Mouse (Mus musculus) liver, embryonic 13.5 days (tissue): Measurements from ENCODE around the gene S100a10. TPM values are rescaled to one million over a fixed set of nuclear protein-coding genes. Genes with fewer than 3 reads are reported as not detected.
"Not testable (repeated sequence)": the region's sequence is repeated elsewhere in the genome, so short reads cannot be mapped to it uniquely, and the experiment has no call there.

Experiments
- ATAC-seq: fragments of 200-750 bp; cut with Nextera tagmentation; 2 replicates; pipeline ENCODE4 v1.8.0; 2017; ENCODE audit warnings: low read depth, mild to moderate bottlenecking, moderate number of reproducible peaks, moderate library complexity
- DNase-seq: peaks from one replicate; pipeline ENCODE4 v3.0.0; 2022
- H3K27ac ChIP-seq: fragments of 300-500 bp; sonication (generic); 2 replicates; pipeline ENCODE4 v1.5.1; 2015; ENCODE audit warnings: moderate library complexity, mild to moderate bottlenecking, inconsistent platforms
- H3K27me3 ChIP-seq: fragments of 300-500 bp; sonication (generic); 2 replicates; pipeline ENCODE4 v1.6.1; 2015; ENCODE audit warnings: mild to moderate bottlenecking, inconsistent platforms
- H3K36me3 ChIP-seq: fragments of 300-500 bp; sonication (generic); 2 replicates; pipeline ENCODE4 v1.6.1; 2015; ENCODE audit warnings: mild to moderate bottlenecking, inconsistent platforms
- H3K4me1 ChIP-seq: fragments of 300-500 bp; sonication (generic); replicated peaks from 2 replicates; pipeline ENCODE4 v1.6.1; 2015; ENCODE audit warnings: inconsistent platforms
- H3K4me2 ChIP-seq: fragments of 300-500 bp; sonication (generic); 2 replicates; pipeline ENCODE4 v1.6.1; 2015; ENCODE audit warnings: inconsistent platforms, mild to moderate bottlenecking, moderate library complexity
- H3K4me3 ChIP-seq: fragments of 300-500 bp; sonication (generic); replicated peaks from 2 replicates; pipeline ENCODE4 v1.5.1; 2015; ENCODE audit warnings: mild to moderate bottlenecking, inconsistent platforms
- H3K9ac ChIP-seq: fragments of 300-500 bp; sonication (generic); 2 replicates; pipeline ENCODE4 v1.6.1; 2015; ENCODE audit warnings: mild to moderate bottlenecking, inconsistent platforms
- H3K9me3 ChIP-seq: fragments of 300-500 bp; sonication (generic); replicated peaks from 2 replicates; pipeline ENCODE4 v1.6.1; 2016; ENCODE audit warnings: inconsistent platforms
- WGBS: fragments of 180-500 bp; shearing (Covaris S2); methylation state at CpG from one replicate; pipeline ENCODE4 v1.1.7; 2015; ENCODE audit not compliant: insufficient replicate concordance; 5-methylcytosine and 5-hydroxymethylcytosine counted together
- polyA plus RNA-seq: library from polyadenylated mRNA; unstranded; fragments of >200 nt; fragmentation: Nextera tagmentation; extraction: Ambion mirVana; gene quantifications from 2 replicates; pipeline ENCODE4 v1.2.1, GENCODE M21; 2015

The S100a10 gene
- polyA plus RNA-seq, 1 experiment from 2014 or later: 69.5 TPM

- ATAC-seq (peak; percentile 88), DNase-seq (no peak)
- no peaks in the 10 kb centered on the region for H3K36me3 ChIP-seq
- peak within 1 kb of the TSS; percentile 27 for H3K27ac ChIP-seq
- peak within 1 kb of the TSS; percentile 60 for H3K4me3 ChIP-seq
- under 1% methylated on average over 38 of the region's 38 CpGs for WGBS
- H3K9me3 ChIP-seq: no peaks in the 10 kb centered on the region
- peak within 1 kb of the TSS; percentile 65 for H3K9ac ChIP-seq
- no peaks in the 10 kb centered on the region for H3K27me3 ChIP-seq
- peak within 1 kb of the TSS; percentile 72 for H3K4me2 ChIP-seq
- peaks cover 10% of the 10 kb centered on the region for H3K4me1 ChIP-seq
Measured at GRCm38 (mm10) chr3:93520330-93521193, 34.3 kb upstream of the S100a10 start, which contains the start of gene S100a11. Gene S100a11 (plus strand): TSS chr3:93520488.

DNA sequence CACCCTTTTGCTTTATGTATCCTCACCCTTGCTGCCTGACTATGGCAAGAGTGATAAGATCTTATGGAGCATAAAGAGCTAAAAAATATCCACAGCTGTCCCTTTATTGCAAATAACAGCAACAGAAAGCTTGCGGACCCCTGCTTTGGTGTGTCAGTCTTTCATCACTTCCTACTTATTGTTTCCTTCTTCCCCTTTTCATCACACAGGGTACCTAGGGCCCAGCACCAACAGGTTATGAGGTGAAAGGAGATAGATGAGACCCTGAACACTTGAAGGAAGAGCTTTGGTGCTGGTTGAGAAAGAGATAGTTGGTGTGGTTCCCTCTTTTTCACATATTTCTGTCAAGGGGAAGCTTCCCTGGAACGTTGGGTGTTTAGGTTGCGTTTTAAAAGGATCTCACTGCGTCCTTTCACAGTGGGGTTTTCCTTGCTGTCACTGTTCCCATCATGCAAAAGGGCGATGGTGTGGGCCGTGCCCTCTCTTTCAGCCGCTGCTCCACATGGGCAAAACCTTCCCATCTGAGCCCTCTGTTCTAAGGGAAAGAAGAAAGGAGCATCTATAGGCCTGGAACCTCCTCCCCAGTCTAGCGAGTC is 33.3 kb upstream of the S100a10 start:
- peaks cover 10% of the 10 kb centered on the region for H3K4me1 ChIP-seq
- H3K9me3 ChIP-seq: no peaks in the 10 kb centered on the region
- DNase-seq (no peak), ATAC-seq (no peak)
- peak overlapping the region; percentile 72 for H3K4me2 ChIP-seq
- no peak overlapping the region for H3K9ac ChIP-seq
- 71% methylated on average over 8 of the region's 8 CpGs for WGBS
- no peaks in the 10 kb centered on the region for H3K27me3 ChIP-seq
- peak overlapping the region; percentile 60 for H3K4me3 ChIP-seq
- 0 out of 2 replicates have a peak, but pooled peaks cover 3% of the 10 kb centered on the region for H3K36me3 ChIP-seq
- no peak overlapping the region for H3K27ac ChIP-seq

GRCm38 (mm10) chr3:93522611-93523010 is 32.3 kb upstream of the S100a10 start:
- Histone ChIP-seq H3K4me2 (no peak overlapping the region), H3K36me3 (0 out of 2 replicates have a peak, but pooled peaks cover 4% of the 10 kb centered on the region), H3K4me3 (no peak overlapping the region), H3K9me3 (no peaks in the 10 kb centered on the region), H3K4me1 (peaks cover 10% of the 10 kb centered on the region), H3K27me3 (no peaks in the 10 kb centered on the region), H3K27ac (no peak overlapping the region), H3K9ac (no peak overlapping the region)
- 30% methylated on average over 7 of the region's 7 CpGs for WGBS
- ATAC-seq: no peak
- no peak for DNase-seq

- Histone ChIP-seq H3K27ac (no peak overlapping the region), H3K27me3 (no peaks in the 10 kb centered on the region), H3K4me3 (no peak overlapping the region), H3K9me3 (no peaks in the 10 kb centered on the region), H3K9ac (no peak overlapping the region), H3K36me3 (0 out of 2 replicates have a peak, but pooled peaks cover 4% of the 10 kb centered on the region), H3K4me2 (no peak overlapping the region), H3K4me1 (no peaks in the 10 kb centered on the region)
- no peak for ATAC-seq
- DNase-seq: no peak
- WGBS: 68% methylated on average over 3 of the region's 3 CpGs
Measured at GRCm38 (mm10) chr3:93527300-93527699, 27.6 kb upstream of the S100a10 start.

- Histone ChIP-seq H3K27me3 (no peaks in the 10 kb centered on the region), H3K27ac (no peak overlapping the region), H3K4me1 (no peaks in the 10 kb centered on the region), H3K4me2 (no peak overlapping the region), H3K4me3 (no peak overlapping the region), H3K9me3 (no peaks in the 10 kb centered on the region), H3K9ac (no peak overlapping the region), H3K36me3 (0 out of 2 replicates have a peak, but pooled peaks cover 4% of the 10 kb centered on the region)
- ATAC-seq (no peak), DNase-seq (no peak)
- 42% methylated on average over 5 of the region's 5 CpGs for WGBS
Measured at GRCm38 (mm10) chr3:93528807-93529206, 26.1 kb upstream of the S100a10 start.

GRCm38 (mm10) chr3:93537068-93537576 is 17.8 kb upstream of the S100a10 start:
- Histone ChIP-seq H3K36me3 (no peaks in the 10 kb centered on the region), H3K27me3 (no peaks in the 10 kb centered on the region), H3K4me1 (no peaks in the 10 kb centered on the region), H3K9ac (no peak overlapping the region), H3K9me3 (no peaks in the 10 kb centered on the region), H3K4me2 (no peak overlapping the region), H3K27ac (no peak overlapping the region), H3K4me3 (no peak overlapping the region)
- 43% methylated on average over 2 of the region's 2 CpGs for WGBS
- ATAC-seq (0 out of 2 replicates have a peak, but pooled peaks have one; percentile 20), DNase-seq (no peak)

GRCm38 (mm10) chr3:93538486-93538885 is 16.4 kb upstream of the S100a10 start:
- no peak overlapping the region for H3K9ac ChIP-seq
- 72% methylated on average over 2 of the region's 2 CpGs for WGBS

GRCm38 (mm10) chr3:93541501-93541900 is 13.4 kb upstream of the S100a10 start:
- Histone ChIP-seq H3K9me3 (no peaks in the 10 kb centered on the region), H3K9ac (no peak overlapping the region), H3K36me3 (no peaks in the 10 kb centered on the region), H3K27ac (no peak overlapping the region), H3K4me1 (no peaks in the 10 kb centered on the region), H3K4me3 (no peak overlapping the region), H3K4me2 (no peak overlapping the region), H3K27me3 (no peaks in the 10 kb centered on the region)
- no peak for ATAC-seq
- DNase-seq: no peak
- WGBS: 44% methylated on average over 2 of the region's 2 CpGs

More at GRCm38 (mm10) chr3:93538486-93538885, 16.4 kb upstream of the S100a10 start:
- H3K4me3 ChIP-seq: no peak overlapping the region
- H3K27ac ChIP-seq: no peak overlapping the region
- no peaks in the 10 kb centered on the region for H3K4me1 ChIP-seq
- no peak overlapping the region for H3K4me2 ChIP-seq
- no peaks in the 10 kb centered on the region for H3K9me3 ChIP-seq
- ATAC-seq (no peak), DNase-seq (no peak)
- no peaks in the 10 kb centered on the region for H3K36me3 ChIP-seq
- no peaks in the 10 kb centered on the region for H3K27me3 ChIP-seq

GRCm38 (mm10) chr3:93544170-93544569 is 10.7 kb upstream of the S100a10 start:
- WGBS: 57% methylated on average over 6 of the region's 6 CpGs
- DNase-seq, H3K27ac ChIP-seq, H3K4me2 ChIP-seq, H3K4me3 ChIP-seq, H3K27me3 ChIP-seq, H3K36me3 ChIP-seq, H3K9me3 ChIP-seq, ATAC-seq, H3K9ac ChIP-seq: not testable (repeated sequence)
- H3K4me1 ChIP-seq: 0 out of 2 replicates have a peak, but pooled peaks cover 15% of the 10 kb centered on the region

DNA sequence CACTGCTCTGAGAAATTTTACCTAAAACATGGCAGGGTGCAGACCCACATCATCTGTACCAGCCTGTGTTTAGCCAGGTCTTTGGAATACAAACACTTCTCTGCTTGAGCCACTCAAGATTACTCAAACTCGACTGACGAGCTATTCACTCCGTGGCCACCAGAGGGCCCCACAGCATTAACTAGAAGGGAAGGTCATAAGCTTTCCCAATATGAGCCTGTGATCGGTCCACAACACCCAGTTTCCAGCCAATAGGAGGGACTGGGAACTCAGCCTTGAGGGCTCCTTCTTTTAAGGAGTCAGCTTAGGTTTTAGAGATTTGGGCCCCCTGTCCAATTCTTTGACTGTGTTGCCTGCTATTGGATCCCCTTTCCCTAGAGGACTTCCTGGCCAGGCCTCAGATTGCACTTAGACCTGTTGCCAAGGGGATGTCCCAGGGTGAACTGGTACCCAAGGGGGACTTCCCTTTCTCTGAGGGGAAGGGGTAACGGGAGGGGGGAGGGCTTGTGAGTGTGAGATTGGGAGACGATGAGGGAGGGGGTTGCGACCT is 7.7 kb upstream of the S100a10 start:
- Histone ChIP-seq H3K4me1 (peaks cover 22% of the 10 kb centered on the region; the same call in 1 of the 2 replicates), H3K4me2 (no peak overlapping the region), H3K4me3 (no peak overlapping the region), H3K36me3 (no peaks in the 10 kb centered on the region), H3K9ac (no peak overlapping the region), H3K9me3 (no peaks in the 10 kb centered on the region), H3K27me3 (no peaks in the 10 kb centered on the region), H3K27ac (no peak overlapping the region)
- 24% methylated on average over 7 of the region's 7 CpGs for WGBS
- DNase-seq: peak; percentile 47
- peak; percentile 51; the same call in 1 of the 2 replicates for ATAC-seq
